Mouse (Mus musculus): ENCODE results near the gene Srebf2. TPM values are rescaled to one million over a fixed set of nuclear protein-coding genes. Genes with fewer than 3 reads are reported as not detected.

Gene Srebf2
- polyA plus RNA-seq, 1 experiment from 2014 or later = 84.6 TPM

DNA sequence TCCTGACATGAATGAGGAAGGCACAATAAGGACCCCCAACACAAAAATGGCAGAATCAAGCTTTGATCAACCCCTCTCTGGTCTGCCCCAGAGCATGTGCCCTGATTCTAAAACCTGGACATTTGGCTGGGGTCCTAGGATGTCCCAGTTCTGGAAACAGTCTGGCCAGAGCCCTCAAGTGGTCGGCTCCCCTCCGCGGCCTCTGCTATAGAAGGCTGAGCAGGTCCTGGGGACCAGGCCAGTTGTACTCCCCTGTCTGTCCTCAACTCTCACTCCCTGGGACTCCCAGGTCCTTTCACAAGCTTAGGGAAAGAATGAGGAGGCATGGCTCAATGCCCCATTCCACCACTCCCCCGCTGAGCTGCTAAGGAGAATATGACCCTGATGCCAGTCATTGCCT is 66.2 kb downstream of the Srebf2 start:
- ATAC-seq (no peak), DNase-seq (ENCODE audit: low read depth, low spot score) (no peak)
- in situ Hi-C loops (cut with MboI; ENCODE audit: low pct_unique_long_range_greater_than_20kb) = no loop called here
- TF ChIP-seq CTCF (IDR thresholded peaks at IDR 0.05) = no peak
- POLR2A ChIA-PET = no interaction called here
- peaks cover 16% of the 10 kb centered on the region for H3K27me3 ChIP-seq
- CTCF ChIA-PET = no interaction called here

GRCm38 (mm10) chr15:82215332-82216046 is 68.5 kb downstream of the Srebf2 start:
- in situ Hi-C loops (cut with MboI; ENCODE audit: low pct_unique_long_range_greater_than_20kb) = no loop called here
- peaks cover 17% of the 10 kb centered on the region for H3K27me3 ChIP-seq
- no peak for TF ChIP-seq CTCF (IDR thresholded peaks at IDR 0.05)
- CTCF ChIA-PET = no interaction called here
- ATAC-seq (no peak), DNase-seq (ENCODE audit: low read depth, low spot score) (no peak)
- POLR2A ChIA-PET = interaction anchor here (0.9 kb wide), 1 partner anchor 22 kb away, joined by 3 read pairs; no protein-coding TSS in a partner anchor

GRCm38 (mm10) chr15:82216142-82216827 is 69.3 kb downstream of the Srebf2 start:
- H3K27me3 ChIP-seq = peaks cover 22% of the 10 kb centered on the region
- no peak for ATAC-seq
- DNase-seq (ENCODE audit: low read depth, low spot score) = no peak
- ChIA-PET CTCF (interaction anchor here (1.1 kb wide), 1 partner anchor 21 kb away, joined by 3 read pairs; no protein-coding TSS in a partner anchor), POLR2A (no interaction called here)
- in situ Hi-C loops (cut with MboI; ENCODE audit: low pct_unique_long_range_greater_than_20kb) = no loop called here
- no peak for TF ChIP-seq CTCF (IDR thresholded peaks at IDR 0.05)

DNA sequence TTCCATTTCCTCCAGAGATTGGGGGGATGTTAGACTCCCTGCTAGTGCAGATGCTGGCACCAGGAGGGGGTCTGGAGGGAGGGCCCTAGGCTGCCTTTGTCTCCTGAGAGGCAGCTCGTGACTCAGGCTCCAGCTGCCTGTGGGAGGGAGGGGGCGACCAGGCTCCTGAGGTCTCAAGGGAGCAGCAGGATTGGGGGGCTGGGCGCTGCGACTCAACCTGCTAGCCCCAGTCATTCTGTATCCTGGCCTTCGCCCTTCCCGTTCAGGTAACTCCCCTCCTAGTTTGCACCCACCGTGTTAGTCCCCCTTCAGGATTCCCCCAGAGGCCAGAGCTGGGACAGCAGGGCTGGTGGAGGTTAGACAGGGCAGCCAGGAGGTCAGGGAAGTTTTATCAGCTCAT is 70.1 kb downstream of the Srebf2 start:
- ATAC-seq = no peak
- in situ Hi-C loops (cut with MboI; ENCODE audit: low pct_unique_long_range_greater_than_20kb) = no loop called here

GRCm38 (mm10) chr15:82217980-82218379 is 71.0 kb downstream of the Srebf2 start:
- H3K27me3 ChIP-seq = peaks cover 14% of the 10 kb centered on the region
- POLR2A ChIA-PET = no interaction called here
- in situ Hi-C loops (cut with MboI; ENCODE audit: low pct_unique_long_range_greater_than_20kb) = no loop called here
- ATAC-seq (no peak), DNase-seq (ENCODE audit: low read depth, low spot score) (no peak)
- no peak for TF ChIP-seq CTCF (IDR thresholded peaks at IDR 0.05)
- CTCF ChIA-PET = no interaction called here

More for the DNA sequence above, 70.1 kb downstream of the Srebf2 start:
- TF ChIP-seq CTCF (IDR thresholded peaks at IDR 0.05) = no peak
- DNase-seq (ENCODE audit: low read depth, low spot score) = no peak
- ChIA-PET POLR2A (no interaction called here), CTCF (interaction anchor here (1.1 kb wide), 1 partner anchor 20 kb away, joined by 3 read pairs; no protein-coding TSS in a partner anchor)
- peaks cover 18% of the 10 kb centered on the region for H3K27me3 ChIP-seq

DNA sequence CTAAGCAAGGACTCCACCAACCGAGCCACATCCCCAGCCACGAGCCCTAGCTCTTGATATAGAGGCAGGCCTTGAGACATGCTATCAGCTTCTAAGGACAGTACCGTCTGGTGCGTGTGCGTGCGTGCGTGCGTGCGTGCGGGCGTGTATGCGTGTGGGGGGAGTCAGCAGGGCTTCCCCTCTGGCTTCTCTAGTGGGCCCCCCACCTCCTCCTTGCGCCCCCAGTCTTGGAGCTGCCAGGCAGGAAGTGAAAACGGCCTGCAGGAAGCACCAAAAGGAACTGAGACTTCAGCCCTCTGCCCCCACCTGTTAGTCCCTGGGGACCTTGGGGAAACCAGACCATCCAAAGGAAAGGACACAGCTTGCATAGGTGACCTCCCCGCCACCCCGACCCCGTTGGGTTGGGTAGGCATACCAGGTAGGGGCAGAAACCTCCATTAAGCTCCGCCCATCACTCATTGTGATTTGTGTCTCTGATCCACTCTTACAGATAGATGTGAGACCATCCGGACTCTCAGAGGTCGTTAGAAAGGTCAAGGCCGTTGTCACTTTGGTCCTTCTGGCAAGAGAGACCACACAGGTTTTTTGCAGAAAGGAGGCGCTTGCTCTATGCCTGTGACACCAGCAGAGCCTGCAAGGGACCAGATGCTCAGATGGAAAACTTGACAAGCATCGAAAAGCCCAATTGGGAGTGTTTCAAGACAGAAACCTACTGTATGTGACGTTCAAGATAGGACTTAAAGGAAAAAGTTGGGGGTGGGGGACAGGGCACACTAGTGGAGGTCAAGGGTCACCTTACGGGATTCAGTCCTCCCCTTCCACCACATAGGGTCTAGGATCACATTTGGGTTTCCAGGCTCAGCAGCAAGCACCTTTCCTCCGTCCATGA is 72.0 kb downstream of the Srebf2 start:
- H3K27me3 ChIP-seq = peaks cover 9% of the 10 kb centered on the region
- in situ Hi-C loops (cut with MboI; ENCODE audit: low pct_unique_long_range_greater_than_20kb) = no loop called here
- ATAC-seq (no peak), DNase-seq (ENCODE audit: low read depth, low spot score) (no peak)
- TF ChIP-seq CTCF (IDR thresholded peaks at IDR 0.05) = no peak
- POLR2A ChIA-PET = no interaction called here
- CTCF ChIA-PET = no interaction called here

DNA sequence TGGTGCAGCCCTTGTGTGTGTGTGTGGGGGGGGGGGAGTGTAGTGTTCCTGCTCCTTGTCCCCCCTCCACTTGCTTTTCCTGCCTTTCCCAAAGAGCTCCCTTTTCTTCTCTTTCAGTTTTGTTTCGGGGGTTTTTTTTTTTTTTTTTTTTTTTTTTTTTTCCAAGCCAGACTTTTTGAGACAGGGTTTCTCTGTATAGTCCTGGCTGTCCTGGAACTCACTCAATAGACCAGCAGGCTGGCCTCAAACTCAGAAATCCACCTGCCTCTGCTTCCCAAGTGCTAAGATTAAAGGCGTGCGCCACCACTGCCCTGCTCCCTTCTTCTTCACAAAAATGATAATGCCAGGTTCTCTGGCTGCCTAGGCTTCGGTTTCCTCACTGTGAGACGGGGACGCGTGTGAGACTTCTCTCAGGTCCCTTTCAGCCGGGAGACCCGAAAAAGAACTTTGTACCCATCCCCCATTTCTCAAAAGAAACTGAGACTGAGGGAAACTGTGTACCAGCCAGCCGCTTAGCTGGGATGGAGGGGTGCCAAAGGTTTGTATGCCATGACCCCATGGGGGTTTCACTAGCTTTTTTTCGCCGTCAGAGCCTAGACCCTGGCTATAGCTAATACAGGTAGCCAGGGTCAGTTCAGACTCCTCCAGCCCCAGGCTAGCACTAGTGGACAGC is 73.2 kb downstream of the Srebf2 start:
- ATAC-seq (no peak), DNase-seq (ENCODE audit: low read depth, low spot score) (no peak)
- ChIA-PET POLR2A (no interaction called here), CTCF (no interaction called here)
- TF ChIP-seq CTCF (IDR thresholded peaks at IDR 0.05) = no peak
- in situ Hi-C loops (cut with MboI; ENCODE audit: low pct_unique_long_range_greater_than_20kb) = no loop called here
- peaks cover 13% of the 10 kb centered on the region for H3K27me3 ChIP-seq

DNA sequence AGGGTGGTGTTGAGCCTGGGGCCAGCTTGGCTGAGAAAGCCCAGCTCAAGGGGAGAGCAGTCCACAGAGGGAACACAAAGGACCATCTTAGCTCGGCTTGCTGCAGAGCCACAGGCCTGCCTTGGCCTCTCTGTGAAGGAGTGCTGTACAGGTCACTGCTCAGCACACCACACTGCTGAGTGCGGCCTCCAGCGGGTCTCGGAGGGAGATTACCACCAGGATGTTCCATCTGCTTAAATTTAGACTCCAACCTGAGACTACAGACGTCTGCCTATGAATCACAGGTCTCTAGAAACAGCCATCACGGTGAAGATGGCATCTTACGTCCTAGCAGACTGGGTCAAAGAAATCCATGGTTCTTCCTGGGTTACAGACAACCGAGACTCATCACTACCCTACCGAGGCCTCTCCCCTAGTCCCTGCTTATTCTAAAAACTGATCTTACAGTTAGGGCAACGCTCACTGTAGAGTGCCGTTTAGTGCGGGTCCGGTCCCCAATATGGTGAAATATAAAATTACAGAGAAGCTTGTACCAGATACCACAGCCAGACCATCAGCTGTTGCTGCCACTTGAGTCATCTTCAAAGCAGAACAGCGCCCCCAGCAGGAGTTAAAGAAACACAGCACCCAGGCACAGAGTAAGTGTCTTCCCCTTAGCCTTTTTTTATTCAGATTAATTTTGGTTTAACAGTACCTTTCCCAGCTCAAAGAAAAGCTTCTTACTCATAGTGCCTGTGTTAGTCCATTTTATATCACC is 74.3 kb downstream of the Srebf2 start:
- CTCF ChIA-PET = interaction anchor here (1.5 kb wide), 1 partner anchor 15 kb away, joined by 5 read pairs; no protein-coding TSS in a partner anchor
- DNase-seq (ENCODE audit: low read depth, low spot score) = no peak
- in situ Hi-C loops (cut with MboI; ENCODE audit: low pct_unique_long_range_greater_than_20kb) = no loop called here

GRCm38 (mm10) chr15:82223251-82223650 is 76.3 kb downstream of the Srebf2 start:
- DNase-seq (ENCODE audit: low read depth, low spot score) (no peak), ATAC-seq (no peak)
- TF ChIP-seq CTCF (IDR thresholded peaks at IDR 0.05) = no peak
- ChIA-PET CTCF (no interaction called here), POLR2A (no interaction called here)
- in situ Hi-C loops (cut with MboI; ENCODE audit: low pct_unique_long_range_greater_than_20kb) = no loop called here
- peaks cover 11% of the 10 kb centered on the region for H3K27me3 ChIP-seq

More for the DNA sequence above, 74.3 kb downstream of the Srebf2 start:
- H3K27me3 ChIP-seq = peaks cover 13% of the 10 kb centered on the region
- no peak for TF ChIP-seq CTCF (IDR thresholded peaks at IDR 0.05)
- POLR2A ChIA-PET = no interaction called here
- no peak for ATAC-seq
